Mouse (Mus musculus): ENCODE results near the gene Krt222. TPM values are rescaled to one million over a fixed set of nuclear protein-coding genes. Genes with fewer than 3 reads are reported as not detected.

Gene Krt222
- polyA plus RNA-seq, 1 experiment from 2014 or later: 0.68 TPM

DNA sequence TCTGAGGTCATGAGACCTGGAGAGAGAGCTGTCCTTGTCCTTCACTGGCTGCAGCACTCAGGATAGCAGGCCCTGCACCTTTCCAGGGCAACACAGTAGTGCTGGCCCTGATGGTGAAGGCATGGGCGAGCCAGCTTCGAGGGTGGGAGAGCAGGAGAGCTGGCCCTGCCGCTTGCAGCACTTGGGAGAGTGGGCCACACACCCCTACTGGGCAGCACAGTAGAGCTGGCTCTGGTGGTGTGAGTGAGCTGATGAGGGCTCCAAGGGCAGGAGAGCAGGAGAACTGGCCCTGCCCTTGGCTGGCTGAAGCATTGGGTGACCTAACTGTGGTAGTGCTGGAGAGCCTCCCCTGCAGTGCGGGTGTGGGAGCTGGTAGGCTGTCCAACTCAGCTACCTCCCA, 28.8 kb upstream of the Krt222 start:
- Histone ChIP-seq H3K9ac (replicated peaks; ENCODE audit: low read depth, low read length) (no peak overlapping the region), H3K27me3 (ENCODE audit: control insufficient read depth, insufficient read depth, low read length) (no peaks in the 10 kb centered on the region), H3K4me1 (ENCODE audit: control insufficient read depth, insufficient read depth, low read length) (no peaks in the 10 kb centered on the region), H3K4me3 (ENCODE audit: low read depth, low read length) (no peak overlapping the region), H3K9me3 (ENCODE audit: control insufficient read depth, low read depth, low read length) (no peaks in the 10 kb centered on the region), H3K4me2 (replicated peaks; ENCODE audit: low read depth, low read length) (no peak overlapping the region), H3K36me3 (ENCODE audit: control insufficient read depth, insufficient read depth, low read length) (no peaks in the 10 kb centered on the region), H3K27ac (ENCODE audit: low read length) (no peak overlapping the region)
- ATAC-seq (ENCODE audit: insufficient number of reproducible peaks, insufficient read depth, low FRiP score, low read depth): no peak
- WGBS: 84% methylated on average over 4 of the region's 4 CpGs

DNA sequence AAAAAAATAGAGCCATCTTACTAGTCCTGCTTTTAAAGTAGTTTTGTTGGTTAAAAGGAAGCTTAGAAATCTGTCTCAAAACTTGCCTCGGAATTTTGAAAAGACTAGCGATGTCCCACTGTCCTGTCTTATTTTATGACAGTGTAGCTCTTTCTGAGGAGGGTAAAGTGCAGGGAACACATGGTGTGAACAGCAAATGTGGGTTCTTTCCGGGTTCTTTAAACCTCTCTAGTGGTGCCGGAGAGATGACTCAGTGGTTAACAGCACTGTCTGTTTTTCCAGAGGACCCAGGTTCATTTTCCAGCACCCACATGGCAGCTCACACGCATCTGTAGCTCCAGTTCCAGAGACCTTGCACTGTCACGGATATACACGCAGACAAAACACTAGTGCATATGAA, 25.3 kb upstream of the Krt222 start:
- H3K36me3 ChIP-seq (ENCODE audit: control insufficient read depth, insufficient read depth, low read length): no peaks in the 10 kb centered on the region
- H3K4me2 ChIP-seq (replicated peaks; ENCODE audit: low read depth, low read length): no peak overlapping the region
- no peak overlapping the region for H3K9ac ChIP-seq (replicated peaks; ENCODE audit: low read depth, low read length)
- no peak overlapping the region for H3K4me3 ChIP-seq (ENCODE audit: low read depth, low read length)
- 75% methylated on average over 7 of the region's 7 CpGs for WGBS
- no peaks in the 10 kb centered on the region for H3K27me3 ChIP-seq (ENCODE audit: control insufficient read depth, insufficient read depth, low read length)
- H3K4me1 ChIP-seq (ENCODE audit: control insufficient read depth, insufficient read depth, low read length): no peaks in the 10 kb centered on the region
- no peaks in the 10 kb centered on the region for H3K9me3 ChIP-seq (ENCODE audit: control insufficient read depth, low read depth, low read length)
- H3K27ac ChIP-seq (ENCODE audit: low read length): no peak overlapping the region
- ATAC-seq (ENCODE audit: insufficient number of reproducible peaks, insufficient read depth, low FRiP score, low read depth): no peak

DNA sequence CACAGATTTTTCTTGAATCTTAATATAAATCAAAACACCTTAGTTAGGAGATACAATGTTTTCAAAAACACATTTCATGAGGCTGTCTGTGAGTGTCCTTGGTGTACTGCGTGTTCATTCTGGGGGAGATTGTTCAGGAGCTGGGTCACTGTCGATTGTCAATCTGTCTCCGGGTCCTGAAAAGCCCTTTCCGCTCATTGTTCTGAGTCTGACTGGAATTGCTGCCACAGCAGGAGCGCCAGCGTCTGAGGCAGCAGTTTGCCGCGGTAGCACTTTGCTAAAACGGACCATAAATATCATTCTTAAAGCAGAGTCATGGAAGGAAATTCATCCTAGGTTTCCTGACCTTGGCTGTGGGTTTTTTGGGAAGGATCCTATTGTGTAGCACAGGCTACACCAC, 21.9 kb upstream of the Krt222 start:
- Histone ChIP-seq H3K4me3 (ENCODE audit: low read depth, low read length) (no peak overlapping the region), H3K9me3 (ENCODE audit: control insufficient read depth, low read depth, low read length) (no peaks in the 10 kb centered on the region), H3K36me3 (ENCODE audit: control insufficient read depth, insufficient read depth, low read length) (no peaks in the 10 kb centered on the region), H3K27me3 (ENCODE audit: control insufficient read depth, insufficient read depth, low read length) (no peaks in the 10 kb centered on the region), H3K4me1 (ENCODE audit: control insufficient read depth, insufficient read depth, low read length) (no peaks in the 10 kb centered on the region), H3K27ac (ENCODE audit: low read length) (no peak overlapping the region), H3K9ac (replicated peaks; ENCODE audit: low read depth, low read length) (no peak overlapping the region), H3K4me2 (replicated peaks; ENCODE audit: low read depth, low read length) (no peak overlapping the region)
- 54% methylated on average over 9 of the region's 9 CpGs for WGBS
- no peak for ATAC-seq (ENCODE audit: insufficient number of reproducible peaks, insufficient read depth, low FRiP score, low read depth)

DNA sequence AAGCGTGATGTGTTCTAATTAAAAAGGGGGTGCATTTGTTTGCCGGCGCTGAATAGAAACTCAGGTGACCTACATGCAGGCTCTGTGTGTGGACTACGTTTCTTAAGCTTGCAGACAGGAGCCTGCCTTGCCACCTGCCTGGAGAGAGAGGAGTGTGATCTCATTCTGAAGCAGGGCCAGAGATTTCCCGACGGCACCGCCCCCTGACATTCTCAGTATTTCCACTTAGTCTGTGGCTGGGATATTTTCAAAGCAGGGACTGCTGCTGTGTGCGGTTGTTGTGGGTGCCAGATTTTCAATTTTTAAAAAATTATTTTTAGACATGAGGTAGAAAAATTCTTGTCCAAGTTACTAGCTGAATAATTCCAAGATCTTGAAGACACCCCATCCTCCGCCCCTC, 21.3 kb upstream of the Krt222 start:
- ATAC-seq (ENCODE audit: insufficient number of reproducible peaks, insufficient read depth, low FRiP score, low read depth): no peak
- Histone ChIP-seq H3K27ac (ENCODE audit: low read length) (no peak overlapping the region), H3K4me1 (ENCODE audit: control insufficient read depth, insufficient read depth, low read length) (no peaks in the 10 kb centered on the region), H3K9me3 (ENCODE audit: control insufficient read depth, low read depth, low read length) (no peaks in the 10 kb centered on the region), H3K4me2 (replicated peaks; ENCODE audit: low read depth, low read length) (no peak overlapping the region), H3K9ac (replicated peaks; ENCODE audit: low read depth, low read length) (no peak overlapping the region), H3K27me3 (ENCODE audit: control insufficient read depth, insufficient read depth, low read length) (no peaks in the 10 kb centered on the region), H3K4me3 (ENCODE audit: low read depth, low read length) (no peak overlapping the region), H3K36me3 (ENCODE audit: control insufficient read depth, insufficient read depth, low read length) (no peaks in the 10 kb centered on the region)
- WGBS: 62% methylated on average over 9 of the region's 9 CpGs

DNA sequence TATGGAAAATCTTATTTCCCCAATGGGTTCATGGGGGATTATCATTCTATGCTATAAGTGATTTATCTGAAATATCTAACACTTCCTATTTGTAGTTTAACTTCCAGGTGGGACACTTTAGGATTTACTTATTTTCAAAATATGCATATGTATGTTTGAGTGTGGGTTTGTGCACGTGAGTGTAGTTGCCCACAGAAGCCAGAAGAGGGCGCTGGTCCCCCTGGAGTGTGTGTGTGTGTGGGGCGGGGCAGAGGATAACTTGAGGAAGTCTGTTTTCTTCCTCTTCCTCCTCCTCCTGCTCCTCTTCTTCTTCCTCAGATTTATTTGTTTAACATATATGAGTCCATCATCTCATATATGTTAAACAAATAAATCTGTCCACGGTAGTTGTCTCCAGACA, 12.3 kb upstream of the Krt222 start:
- Histone ChIP-seq H3K27me3 (ENCODE audit: control insufficient read depth, insufficient read depth, low read length) (no peaks in the 10 kb centered on the region), H3K9me3 (ENCODE audit: control insufficient read depth, low read depth, low read length) (no peaks in the 10 kb centered on the region), H3K36me3 (ENCODE audit: control insufficient read depth, insufficient read depth, low read length) (no peaks in the 10 kb centered on the region), H3K4me2 (replicated peaks; ENCODE audit: low read depth, low read length) (no peak overlapping the region), H3K4me3 (ENCODE audit: low read depth, low read length) (no peak overlapping the region), H3K9ac (replicated peaks; ENCODE audit: low read depth, low read length) (no peak overlapping the region), H3K4me1 (ENCODE audit: control insufficient read depth, insufficient read depth, low read length) (no peaks in the 10 kb centered on the region), H3K27ac (ENCODE audit: low read length) (no peak overlapping the region)
- no peak for ATAC-seq (ENCODE audit: insufficient number of reproducible peaks, insufficient read depth, low FRiP score, low read depth)
- 75% methylated on average over 4 of the region's 4 CpGs for WGBS

DNA sequence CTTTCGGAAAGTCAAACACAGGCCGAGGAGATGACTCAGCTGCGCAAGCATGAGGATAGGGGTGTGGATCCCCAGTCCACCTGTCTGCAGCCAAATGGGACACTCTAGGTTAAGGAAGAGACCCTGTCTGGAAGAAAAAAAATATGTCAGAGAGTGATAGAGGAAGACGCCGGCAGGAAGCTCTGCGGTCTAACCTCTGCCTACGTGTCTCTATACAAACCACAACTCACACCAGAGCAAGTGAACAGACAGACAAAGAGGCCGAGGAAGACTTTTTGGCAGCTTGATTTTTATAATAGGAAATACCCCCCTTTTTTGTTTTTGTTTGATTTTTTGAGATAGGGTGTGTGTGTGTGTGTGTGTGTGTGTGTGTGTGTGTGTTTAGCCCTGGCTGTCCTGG, 11.4 kb upstream of the Krt222 start:
- ATAC-seq (ENCODE audit: insufficient number of reproducible peaks, insufficient read depth, low FRiP score, low read depth): no peak
- Histone ChIP-seq H3K27ac (ENCODE audit: low read length) (no peak overlapping the region), H3K9ac (replicated peaks; ENCODE audit: low read depth, low read length) (no peak overlapping the region), H3K4me3 (ENCODE audit: low read depth, low read length) (no peak overlapping the region), H3K4me2 (replicated peaks; ENCODE audit: low read depth, low read length) (no peak overlapping the region), H3K4me1 (ENCODE audit: control insufficient read depth, insufficient read depth, low read length) (no peaks in the 10 kb centered on the region), H3K36me3 (ENCODE audit: control insufficient read depth, insufficient read depth, low read length) (no peaks in the 10 kb centered on the region), H3K9me3 (ENCODE audit: control insufficient read depth, low read depth, low read length) (no peaks in the 10 kb centered on the region), H3K27me3 (ENCODE audit: control insufficient read depth, insufficient read depth, low read length) (no peaks in the 10 kb centered on the region)
- 90% methylated on average over 8 of the region's 8 CpGs for WGBS

DNA sequence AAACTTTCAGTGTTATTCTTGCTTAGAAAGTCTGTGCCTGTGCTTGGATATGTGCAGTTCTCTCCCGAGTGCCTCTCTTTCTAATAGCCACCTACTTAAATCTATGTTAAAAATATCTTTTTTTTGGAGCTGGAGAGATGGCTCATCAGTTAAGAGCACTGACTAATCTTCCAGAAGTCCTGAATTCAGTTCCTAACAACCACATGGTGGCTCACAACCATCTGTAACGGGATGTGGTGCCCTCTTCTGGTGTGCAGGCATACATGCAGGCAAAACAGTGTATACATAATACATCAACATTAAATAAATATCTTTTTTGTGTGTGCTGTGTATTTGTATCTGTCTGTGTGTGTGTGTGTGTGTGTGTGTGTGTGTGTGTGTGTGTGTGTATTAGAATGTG, 10.0 kb upstream of the Krt222 start:
- H3K9ac ChIP-seq (replicated peaks; ENCODE audit: low read depth, low read length): no peak overlapping the region

DNA sequence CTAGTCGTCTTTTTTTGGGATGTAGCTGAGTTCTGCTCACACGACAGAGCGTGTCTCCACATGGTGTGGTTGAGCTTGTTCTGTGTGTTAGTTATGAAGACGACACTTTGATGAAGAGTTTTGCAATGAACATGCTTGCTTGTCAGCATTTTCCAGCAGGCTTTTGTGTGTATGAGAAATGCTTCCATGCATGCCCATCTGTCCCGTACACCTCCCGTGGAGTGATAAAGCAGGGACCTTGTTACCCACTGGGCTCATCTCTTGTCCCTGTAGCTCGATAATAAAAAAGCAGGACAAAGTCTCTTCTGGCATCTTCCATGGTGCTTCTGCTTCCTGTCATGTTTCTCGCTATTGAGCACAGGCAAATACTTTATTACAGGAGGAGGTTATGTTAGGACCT, 8.8 kb upstream of the Krt222 start:
- H3K27ac ChIP-seq (ENCODE audit: low read length): no peak overlapping the region
- H3K4me2 ChIP-seq (replicated peaks; ENCODE audit: low read depth, low read length): no peak overlapping the region
- H3K36me3 ChIP-seq (ENCODE audit: control insufficient read depth, insufficient read depth, low read length): no peaks in the 10 kb centered on the region
- WGBS: 76% methylated on average over 8 of the region's 8 CpGs
- no peaks in the 10 kb centered on the region for H3K27me3 ChIP-seq (ENCODE audit: control insufficient read depth, insufficient read depth, low read length)
- no peaks in the 10 kb centered on the region for H3K4me1 ChIP-seq (ENCODE audit: control insufficient read depth, insufficient read depth, low read length)
- no peak overlapping the region for H3K4me3 ChIP-seq (ENCODE audit: low read depth, low read length)
- H3K9me3 ChIP-seq (ENCODE audit: control insufficient read depth, low read depth, low read length): no peaks in the 10 kb centered on the region
- no peak for ATAC-seq (ENCODE audit: insufficient number of reproducible peaks, insufficient read depth, low FRiP score, low read depth)
- no peak overlapping the region for H3K9ac ChIP-seq (replicated peaks; ENCODE audit: low read depth, low read length)

More for the DNA sequence above, 10.0 kb upstream of the Krt222 start:
- no peak overlapping the region for H3K4me2 ChIP-seq (replicated peaks; ENCODE audit: low read depth, low read length)
- no peak overlapping the region for H3K4me3 ChIP-seq (ENCODE audit: low read depth, low read length)
- no peaks in the 10 kb centered on the region for H3K27me3 ChIP-seq (ENCODE audit: control insufficient read depth, insufficient read depth, low read length)
- no peaks in the 10 kb centered on the region for H3K4me1 ChIP-seq (ENCODE audit: control insufficient read depth, insufficient read depth, low read length)
- no peak for ATAC-seq (ENCODE audit: insufficient number of reproducible peaks, insufficient read depth, low FRiP score, low read depth)
- H3K9me3 ChIP-seq (ENCODE audit: control insufficient read depth, low read depth, low read length): no peaks in the 10 kb centered on the region
- H3K27ac ChIP-seq (ENCODE audit: low read length): no peak overlapping the region
- 63% methylated on average over 2 of the region's 2 CpGs for WGBS
- no peaks in the 10 kb centered on the region for H3K36me3 ChIP-seq (ENCODE audit: control insufficient read depth, insufficient read depth, low read length)

DNA sequence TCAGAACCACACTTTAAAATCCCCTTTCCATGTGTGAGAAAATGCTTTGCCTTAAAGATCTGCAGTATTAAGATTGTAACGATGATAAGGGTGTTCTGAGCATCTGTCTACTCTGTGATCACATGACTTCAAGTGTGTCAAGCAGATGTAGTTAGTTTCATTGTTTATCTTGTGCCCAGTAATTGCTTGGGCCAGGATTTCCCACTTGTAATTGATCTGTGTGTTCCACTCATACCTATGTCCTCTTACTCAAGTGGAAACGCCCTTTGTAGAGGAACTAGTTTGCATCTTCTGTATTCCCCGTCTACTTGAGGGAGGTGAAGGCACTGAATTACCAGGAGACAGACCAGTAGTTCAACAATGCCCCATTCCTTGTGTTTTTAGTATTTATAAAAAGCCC, 6.8 kb upstream of the Krt222 start:
- no peak overlapping the region for H3K4me3 ChIP-seq (ENCODE audit: low read depth, low read length)
- H3K27ac ChIP-seq (ENCODE audit: low read length): no peak overlapping the region
- no peak overlapping the region for H3K4me2 ChIP-seq (replicated peaks; ENCODE audit: low read depth, low read length)
- no peaks in the 10 kb centered on the region for H3K9me3 ChIP-seq (ENCODE audit: control insufficient read depth, low read depth, low read length)
- no peaks in the 10 kb centered on the region for H3K27me3 ChIP-seq (ENCODE audit: control insufficient read depth, insufficient read depth, low read length)
- WGBS: 52% methylated on average over 3 of the region's 3 CpGs
- ATAC-seq (ENCODE audit: insufficient number of reproducible peaks, insufficient read depth, low FRiP score, low read depth): no peak
- H3K36me3 ChIP-seq (ENCODE audit: control insufficient read depth, insufficient read depth, low read length): no peaks in the 10 kb centered on the region
- H3K4me1 ChIP-seq (ENCODE audit: control insufficient read depth, insufficient read depth, low read length): no peaks in the 10 kb centered on the region
- H3K9ac ChIP-seq (replicated peaks; ENCODE audit: low read depth, low read length): no peak overlapping the region

Data from stomach, embryonic 14.5 days (tissue).